Mouse (Mus musculus): ENCODE data around the gene Tmem56.

The Tmem56 gene

DNA sequence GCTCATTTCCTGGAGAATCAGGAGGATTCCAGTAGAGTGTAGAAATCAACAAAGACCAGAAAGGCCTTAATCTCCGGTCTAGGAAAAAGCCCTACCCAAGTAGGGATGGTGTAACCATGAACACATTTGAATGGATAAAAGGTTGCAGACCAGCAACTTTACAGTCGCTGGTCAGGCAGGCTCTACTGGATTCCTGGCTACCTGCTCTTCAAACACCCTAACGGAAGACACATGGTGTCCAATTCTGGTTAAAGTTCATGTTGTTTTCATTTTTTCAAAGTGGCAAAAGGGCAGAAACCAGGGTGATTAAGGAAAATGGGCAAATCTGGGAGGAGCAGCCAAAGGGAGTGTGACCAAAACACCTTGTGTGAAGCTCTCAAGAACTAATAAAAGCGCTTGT lies 5.9 kb downstream of the Tmem56 start:
- DNase-seq, result peak; percentile 71

DNA sequence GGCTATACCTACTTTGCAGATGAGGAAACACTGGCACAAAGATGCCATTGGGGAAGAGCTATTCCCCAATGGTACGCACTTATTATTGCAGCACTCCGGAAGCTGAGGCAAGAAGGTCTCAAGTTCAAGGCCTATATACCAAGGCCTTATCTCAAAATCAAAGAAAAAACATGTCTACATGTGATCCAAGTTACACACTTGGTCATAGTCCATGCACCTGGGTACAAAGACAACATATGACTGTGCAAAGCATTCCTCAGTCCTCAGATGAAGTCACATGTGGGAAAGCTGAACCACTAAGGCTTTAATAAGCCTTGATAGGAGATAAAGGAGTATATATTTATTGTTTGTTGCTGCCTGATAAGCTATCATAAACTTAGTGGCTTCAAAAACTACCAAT lies 8.9 kb downstream of the Tmem56 start:
- no peak for DNase-seq

DNA sequence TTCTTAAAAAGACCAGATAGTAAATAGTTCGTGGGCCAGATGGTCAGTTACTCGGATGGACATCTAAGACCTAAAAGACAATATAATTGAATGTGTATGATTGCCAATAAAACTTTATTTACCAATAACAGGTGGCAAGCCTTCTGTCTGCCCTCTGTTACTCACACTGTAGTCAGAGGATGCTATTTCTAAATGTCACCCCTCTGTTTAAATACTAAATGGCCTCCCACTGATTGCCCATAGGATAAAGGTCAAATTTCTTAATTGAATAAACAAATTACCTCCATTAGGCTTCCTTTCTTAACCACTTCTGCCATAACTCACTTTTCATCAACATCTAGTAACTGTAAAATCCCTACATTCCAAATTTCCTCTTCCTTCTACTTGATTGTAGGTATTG lies 10.3 kb downstream of the Tmem56 start:
- DNase-seq, result no peak

DNA sequence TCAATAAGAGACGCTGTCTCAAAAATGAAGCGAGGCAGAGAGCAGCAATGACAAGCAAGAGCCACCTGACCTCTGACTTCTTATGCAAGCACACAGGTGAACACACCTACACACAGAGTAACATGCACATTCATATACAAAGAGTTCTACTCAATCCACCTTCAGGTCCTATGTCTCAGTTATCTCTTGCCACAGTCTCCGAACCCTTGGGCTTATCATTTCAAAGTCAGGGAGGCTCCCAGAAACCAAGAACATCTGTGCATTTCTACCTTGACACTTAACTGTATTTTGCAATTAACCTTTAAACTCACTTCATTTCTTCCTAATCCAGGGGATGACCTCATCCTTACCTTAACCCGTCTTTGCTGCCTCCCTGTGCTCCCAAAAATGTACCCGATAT lies 15.6 kb downstream of the Tmem56 start:
- DNase-seq, result no peak

DNA sequence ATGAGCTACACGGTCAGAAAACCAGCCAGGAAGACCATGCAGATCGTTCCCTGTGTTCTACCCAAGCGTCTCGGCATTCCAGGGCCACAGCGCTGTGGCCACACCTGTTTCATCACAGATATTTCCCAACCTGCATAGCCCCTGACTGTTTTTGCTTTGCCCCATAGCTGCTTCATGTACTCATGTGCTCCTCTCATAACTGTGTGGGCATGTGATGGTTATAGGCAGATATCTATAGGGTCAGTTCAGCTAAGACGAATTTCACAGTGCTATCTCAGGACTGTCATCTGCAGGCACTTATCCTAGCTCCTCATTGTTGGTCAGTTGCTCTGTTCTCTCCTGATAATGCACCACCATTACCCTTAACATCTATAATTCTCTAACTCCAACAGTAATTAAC lies 18.7 kb downstream of the Tmem56 start:
- no peak for DNase-seq

DNA sequence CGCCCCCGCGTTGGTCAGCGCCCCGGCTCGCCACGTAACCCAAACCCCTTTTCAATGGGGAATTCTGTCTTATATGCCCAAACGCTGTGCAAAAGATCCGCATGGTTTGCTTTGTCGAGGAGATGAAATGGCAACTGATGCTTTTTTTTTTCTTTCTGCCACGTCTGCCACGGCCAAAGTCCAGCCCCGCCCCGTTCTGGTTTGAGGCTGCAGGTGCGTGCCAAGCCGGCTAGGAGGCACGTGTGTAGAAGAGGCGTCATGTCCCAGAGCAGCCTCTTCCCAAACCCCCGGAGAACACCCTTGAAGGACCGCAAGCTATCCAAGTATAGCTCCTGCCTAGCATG lies 19.7 kb downstream of the Tmem56 start:
- DNase-seq, result peak; percentile 89

DNA sequence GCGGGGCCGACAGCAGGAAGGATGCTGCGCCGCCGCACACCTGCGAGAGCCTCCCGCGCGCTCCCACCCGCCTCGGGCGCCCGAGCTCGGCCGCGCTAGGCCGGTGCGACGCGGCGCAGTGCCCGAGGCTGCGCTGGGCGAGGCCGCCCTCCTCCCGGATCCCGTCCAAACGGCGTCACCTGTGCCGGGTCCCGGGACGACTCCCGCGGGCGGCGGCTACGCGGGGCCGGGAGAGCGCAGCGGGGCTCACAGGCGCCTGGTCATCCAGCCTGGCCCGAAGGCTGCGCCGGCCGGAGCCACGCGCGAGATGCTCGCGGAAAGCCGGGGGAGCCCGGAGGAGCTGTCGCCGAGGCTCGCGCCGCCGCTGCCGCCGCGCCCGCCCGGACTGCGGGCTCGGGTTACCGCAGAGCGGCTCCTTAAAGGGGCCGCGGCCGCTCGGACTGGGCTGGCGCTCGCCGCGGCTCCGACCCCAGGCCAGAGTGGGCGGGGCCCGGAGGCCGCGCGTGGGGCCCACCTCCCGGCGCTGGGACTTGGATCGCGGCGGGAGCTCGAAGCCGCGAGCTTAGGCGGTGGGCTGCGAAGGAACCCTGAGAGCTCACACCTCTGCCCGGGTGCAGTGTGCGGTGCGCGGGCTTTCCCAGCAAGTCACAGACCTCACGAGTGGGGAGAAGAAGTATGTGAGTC lies 20.2 kb downstream of the Tmem56 start:
- DNase-seq, result no peak

DNA sequence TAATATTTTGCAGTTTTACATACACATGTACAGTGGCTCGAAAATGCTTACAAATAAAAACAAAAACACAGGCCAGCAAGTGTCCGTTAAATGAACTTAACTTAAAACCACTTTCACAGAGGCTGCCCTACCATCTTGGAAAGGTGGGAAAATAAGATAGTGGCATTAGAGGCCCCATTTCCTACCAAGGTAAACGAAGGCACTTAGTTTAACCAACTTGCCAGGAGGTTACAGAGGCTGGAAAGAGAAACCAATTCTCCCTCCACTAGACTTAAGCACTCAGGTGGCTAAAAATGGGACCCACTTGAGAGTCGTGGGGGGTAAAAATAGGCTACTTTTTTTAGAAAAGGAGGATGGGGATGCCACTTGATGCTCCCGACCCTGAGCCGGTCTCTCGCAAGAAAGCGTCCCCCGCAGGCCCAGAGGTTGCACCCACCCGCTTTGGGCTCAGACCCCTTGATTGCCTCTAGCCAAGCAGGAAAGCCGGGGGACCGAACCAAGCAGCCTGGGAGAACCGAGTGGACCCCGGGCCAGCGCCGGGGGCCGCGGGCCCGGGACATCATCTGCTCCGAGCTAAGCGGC lies 20.9 kb downstream of the Tmem56 start:
- DNase-seq, result no peak

DNA sequence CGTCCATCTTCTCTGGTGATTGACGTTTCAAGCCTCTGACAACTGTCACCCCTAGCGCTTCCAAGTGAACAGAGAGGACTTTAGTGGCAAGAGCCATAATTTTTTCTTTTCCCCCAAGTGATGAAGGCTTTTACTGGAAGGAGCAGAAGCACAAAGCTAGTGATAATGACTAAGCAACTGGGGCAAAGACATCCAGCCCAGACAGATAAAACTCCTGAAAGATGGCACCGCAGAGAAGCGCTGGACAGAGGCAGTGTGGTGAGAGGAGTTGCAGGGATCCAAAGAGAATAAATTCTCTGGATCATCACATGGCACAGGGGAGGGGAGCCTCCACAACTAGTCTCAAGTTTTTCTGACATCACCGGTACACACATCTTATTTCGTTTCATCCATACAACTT lies 21.6 kb downstream of the Tmem56 start:
- DNase-seq, result no peak

DNA sequence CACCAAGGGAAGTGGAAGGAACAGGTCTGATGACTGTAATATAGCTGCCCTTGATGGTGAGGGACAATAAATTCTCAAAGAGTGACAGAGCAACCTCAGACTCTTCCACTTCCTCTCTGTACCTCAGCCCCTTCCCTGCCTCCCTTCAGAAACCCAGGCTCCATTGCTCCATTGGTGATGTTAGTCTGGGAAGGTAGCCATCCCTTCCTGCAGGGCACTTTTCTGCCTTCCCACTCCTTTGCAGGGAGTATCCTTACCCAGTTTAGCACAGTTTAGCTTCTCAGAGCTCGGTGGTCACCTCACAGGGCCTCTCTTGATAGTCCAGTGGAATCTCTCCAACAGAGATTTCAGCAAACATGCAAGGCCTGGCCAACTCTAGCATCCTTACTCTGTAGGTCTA lies 22.1 kb downstream of the Tmem56 start:
- no peak for DNase-seq

DNA sequence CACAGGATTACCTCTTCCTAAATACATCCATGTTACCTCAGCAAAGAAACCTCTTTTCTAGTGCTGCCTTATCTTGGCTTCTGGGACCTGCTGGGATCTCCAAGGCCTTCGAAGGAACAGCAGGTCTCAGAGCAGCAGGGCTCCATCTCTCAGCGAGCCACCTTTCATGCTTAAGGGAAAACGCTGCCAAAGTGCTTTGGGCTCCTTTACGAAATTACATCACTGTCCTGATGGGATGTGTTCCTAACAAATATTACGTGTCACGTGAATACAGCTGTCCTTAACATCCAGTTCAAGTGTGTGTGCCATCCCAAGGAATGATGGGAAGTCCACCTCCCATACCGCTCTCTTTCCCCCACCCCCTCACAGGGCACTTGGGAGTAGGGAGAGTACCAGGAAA lies 22.9 kb downstream of the Tmem56 start:
- DNase-seq, result no peak

DNA sequence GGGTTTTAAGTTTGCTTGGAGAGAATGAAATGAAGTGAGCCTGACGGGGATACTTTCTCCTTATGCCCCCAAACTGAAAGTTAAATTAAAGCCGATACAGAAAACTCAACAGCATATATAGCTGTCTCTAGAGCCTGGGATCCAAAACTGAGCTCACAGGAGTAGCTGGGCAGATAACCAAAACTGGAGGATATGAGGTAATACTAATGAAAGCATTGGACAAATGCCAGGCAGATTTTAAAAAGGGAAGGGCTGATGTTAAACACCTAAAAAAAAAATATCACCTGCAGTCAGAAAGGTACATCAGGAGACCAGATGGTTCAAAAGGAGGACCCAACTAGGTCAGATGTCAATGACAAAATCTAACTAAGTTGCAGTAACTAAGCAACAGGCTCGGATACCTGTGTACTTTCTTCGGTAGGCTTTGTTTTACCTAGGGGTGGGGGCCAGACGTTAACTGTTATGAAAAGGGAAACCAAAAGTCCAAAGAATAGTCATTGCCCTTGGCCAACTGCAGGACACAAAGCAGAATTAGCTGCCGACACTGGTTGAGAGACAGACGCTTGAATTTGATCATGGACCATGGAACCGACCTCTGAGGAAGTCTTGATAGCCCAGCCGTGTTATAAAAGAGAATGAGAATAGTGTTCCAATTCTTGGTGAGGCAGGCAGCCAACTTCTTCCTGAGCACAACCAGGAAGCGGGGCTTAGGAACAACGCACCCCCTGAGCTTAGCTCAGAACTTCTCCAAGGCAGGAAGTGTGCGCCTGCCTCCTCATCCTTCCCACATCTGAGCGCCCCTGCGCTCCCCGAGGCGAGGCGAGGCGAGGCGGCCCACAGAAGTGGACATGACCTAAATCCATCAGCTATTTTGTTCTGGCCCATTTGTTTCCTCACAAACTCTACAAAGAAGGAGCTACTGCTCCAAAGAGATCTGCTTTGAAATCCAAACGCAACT lies 24.1 kb downstream of the Tmem56 start:
- peak; percentile 52 for DNase-seq

DNA sequence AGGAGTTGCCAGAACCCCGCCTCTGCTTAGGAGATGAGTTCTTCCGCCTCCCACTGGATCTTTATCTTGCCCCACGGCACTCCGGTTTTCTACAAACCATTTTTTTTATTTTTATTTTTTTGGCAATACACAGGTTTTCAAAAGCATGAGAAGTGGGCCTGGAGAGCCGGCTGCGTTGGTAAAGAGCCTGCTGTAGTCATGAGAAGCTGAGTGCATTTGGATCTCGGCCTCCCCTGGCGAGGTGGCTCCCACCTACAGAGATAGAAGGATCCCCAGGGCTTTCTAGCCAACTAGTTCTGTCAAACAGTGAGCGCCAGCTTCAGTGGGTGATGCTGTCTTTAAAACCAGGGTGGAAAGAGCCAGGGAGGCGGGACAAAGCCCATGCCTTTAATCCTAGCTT lies 25.5 kb downstream of the Tmem56 start:
- no peak for DNase-seq

DNA sequence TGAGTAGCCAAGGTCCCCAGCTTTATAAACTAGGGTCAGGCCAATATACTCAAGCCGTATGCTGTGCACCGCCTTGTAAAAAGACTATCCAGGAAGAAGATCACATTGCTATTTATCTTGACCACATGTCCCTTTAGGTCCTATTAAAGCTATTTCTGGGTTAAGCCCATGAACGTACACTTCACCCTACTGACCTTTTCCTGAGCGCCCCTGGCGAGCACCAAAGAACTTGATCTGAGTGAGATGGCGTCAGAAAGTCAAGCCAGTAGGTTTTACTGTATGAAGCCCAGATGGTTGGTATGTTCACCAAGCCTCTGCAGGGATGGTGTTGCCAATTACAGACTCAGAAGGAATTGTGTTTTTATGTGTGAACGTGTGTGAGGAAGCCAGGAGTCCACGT lies 26.8 kb downstream of the Tmem56 start:
- no peak for DNase-seq

DNA sequence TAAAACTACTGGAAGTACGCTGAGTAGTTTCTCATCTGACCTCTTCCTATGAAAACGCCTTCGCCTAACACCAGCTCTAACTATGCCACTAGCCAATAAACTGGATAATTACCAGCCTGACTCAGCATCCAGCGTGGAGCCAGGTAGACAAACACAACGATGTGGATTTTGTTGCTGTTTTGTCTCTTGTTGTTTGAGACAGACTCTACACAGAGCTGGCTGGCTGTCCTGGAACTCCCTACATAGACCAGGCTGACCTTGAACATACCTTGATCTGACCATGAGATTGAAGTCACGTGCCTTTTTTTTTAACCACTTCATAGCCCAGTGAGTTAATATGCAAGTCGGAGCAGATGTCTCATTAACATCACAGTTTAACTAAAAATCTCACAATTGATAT lies 27.4 kb downstream of the Tmem56 start:
- DNase-seq, result no peak

DNA sequence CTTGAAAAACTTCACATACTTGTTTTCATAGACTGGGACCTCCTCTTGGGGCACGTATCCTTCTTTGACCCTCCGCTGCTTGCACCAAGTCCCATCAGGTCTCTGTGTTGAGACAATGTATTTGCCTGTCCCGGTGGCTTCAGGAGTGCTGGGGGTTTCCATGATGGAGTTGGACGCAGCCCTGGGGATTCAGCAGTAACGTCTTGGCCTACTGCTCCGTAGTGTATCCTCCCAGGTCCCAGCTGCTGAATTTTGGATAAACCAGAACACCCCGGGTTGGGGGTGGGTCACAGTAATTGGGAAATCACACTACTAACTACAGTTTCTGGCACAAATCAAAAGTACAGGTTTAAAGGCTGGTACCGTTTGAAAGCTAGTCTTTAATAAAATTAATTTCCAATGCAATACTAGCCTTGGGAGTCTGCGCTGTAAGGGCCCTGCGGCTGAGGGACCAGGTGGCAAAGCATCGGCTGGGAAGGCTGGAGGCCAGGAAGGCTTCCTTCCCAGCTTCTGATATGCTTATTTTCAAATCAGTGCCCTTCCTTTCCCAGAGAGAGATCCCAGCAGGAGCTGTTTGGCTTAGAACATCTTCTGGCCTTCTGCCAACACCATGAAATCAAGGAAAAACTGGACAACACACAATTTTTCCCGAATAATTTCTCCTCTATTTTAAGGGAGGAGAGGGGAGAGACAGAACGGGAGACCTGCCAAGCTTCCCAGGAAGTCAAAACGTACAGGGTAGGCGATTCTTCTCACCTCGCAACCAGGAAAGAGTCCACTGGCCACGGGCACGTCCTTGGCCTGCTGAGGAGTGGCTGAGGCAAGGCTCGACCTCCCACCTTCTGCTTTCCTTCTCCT lies 32.1 kb downstream of the Tmem56 start:
- no peak for DNase-seq

DNA sequence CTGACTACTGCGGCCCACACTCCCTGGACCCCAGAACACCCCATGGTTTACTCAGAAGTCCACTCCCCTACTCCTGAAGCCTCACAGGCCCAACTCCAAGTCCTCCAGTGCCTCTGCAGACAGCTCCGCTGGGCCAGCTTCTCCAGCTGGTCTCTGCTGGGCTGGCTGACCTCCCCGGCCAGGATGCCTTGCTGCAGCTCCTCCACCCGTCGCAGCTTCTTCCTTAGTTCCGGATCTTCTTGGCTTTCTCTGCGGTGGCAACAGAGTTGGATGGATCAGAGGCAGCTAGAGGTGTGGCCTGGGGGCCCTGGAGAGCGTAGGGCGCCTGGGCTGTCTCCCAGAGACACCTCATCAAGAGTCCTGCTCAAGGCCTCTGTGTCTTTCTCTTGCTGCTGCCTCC lies 32.9 kb downstream of the Tmem56 start:
- DNase-seq, result no peak

DNA sequence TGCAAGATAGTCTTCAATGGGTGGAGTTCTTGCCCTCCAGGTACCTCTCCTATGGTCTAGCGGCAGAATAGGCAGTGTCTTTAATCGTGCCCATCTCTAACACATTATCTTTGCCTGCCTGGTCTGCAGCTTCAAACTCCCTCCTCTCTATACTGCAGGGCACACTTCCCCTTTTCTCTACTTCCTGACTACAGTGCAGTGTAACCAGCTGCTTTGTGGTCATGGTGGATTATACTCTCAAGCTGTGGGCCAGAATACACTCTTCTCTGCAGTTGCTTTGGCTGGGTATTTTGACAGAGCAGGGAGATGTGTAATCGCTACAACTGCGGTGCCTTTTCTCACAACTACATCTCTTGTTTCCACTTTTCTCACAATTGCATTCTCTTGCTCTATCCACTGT lies 40.0 kb downstream of the Tmem56 start:
- DNase-seq, result no peak

DNA sequence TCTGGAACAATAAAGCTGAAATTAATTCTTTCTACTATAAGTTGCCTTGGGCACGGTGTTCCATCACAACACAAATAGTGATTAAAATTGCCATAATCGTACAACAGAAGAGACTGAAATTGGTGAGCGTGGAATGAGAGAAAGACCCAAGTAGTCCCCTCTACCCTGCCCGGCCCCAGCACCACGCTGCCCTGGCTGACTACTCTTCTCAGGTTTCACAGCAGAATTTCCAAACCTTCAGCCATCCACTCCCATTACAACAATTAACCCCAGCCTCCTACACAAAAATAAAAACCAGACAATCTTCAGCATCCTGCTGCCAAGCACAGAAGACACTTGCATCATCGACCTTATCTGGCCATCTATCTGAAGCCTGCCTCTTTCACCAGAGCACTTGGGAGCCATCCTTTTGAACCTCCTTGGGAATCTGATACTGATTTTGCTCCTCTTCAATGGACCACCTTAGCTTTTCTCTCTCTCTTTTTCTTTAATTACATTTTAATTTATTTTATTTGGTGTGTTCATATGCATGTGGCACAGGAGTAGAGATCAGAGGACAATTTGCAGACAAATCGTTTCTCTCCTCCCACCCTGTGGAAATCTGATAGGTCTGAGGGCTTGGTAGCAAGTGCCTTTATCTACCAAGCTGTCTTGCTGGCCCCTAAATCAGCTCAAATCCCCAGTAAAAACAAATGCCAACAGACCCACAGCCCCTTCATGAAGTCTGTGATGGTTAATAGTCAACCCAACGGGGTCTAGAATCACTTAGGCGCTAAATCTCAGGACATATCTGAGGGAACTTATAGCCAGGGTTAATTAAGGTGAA lies 40.6 kb downstream of the Tmem56 start:
- DNase-seq, result no peak

DNA sequence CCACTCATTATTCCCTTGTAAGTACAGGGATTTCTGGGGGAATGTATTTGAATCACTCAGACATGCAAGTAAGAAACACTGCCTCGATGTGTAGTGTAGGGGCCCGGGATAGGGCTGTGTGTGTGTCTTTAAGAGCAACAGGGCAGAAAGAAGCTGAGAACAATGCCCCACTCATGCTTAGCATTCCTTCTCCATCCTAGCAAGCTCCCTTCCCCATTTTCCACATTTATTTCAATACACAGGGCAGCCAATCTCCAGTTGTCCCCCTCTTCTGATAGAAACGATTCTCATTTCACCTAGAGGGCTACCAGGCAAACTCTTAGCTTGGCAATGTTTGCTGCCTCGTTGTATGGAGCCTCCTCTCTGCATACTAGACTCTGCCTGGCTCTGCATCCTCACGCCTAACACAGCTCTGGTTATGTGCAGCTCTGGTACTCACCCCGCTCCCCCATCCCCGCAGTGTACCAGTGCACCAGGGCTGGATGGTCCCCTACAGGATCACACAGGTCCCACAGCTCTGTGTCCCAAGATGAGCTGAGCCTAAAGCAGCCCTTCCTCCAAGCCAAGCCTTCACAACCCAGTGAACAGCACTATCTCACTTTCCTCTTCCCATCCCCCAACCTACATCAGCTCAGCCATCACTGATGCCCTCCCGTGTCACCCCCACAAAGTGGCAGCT lies 42.4 kb downstream of the Tmem56 start:
- no peak for DNase-seq

DNA sequence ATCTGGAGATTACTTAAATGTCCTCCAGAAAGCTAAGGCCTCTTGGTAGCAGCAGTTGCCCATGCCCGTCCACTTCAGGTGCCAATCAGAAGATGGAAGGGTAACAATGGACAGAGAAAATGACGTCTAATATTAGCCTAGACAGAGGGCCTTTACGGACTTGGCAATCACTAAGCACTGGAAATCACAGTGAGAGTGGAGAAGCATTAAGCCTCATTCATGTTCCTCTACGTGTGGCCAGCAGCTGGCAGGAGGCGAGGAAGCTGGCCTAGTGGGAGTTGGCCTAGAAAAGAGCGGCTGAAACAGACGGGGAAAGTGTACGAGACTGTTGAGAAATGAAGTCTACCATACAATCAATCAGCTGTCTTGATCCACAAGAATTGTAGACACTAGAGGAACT lies 43.8 kb downstream of the Tmem56 start:
- no peak for DNase-seq

DNA sequence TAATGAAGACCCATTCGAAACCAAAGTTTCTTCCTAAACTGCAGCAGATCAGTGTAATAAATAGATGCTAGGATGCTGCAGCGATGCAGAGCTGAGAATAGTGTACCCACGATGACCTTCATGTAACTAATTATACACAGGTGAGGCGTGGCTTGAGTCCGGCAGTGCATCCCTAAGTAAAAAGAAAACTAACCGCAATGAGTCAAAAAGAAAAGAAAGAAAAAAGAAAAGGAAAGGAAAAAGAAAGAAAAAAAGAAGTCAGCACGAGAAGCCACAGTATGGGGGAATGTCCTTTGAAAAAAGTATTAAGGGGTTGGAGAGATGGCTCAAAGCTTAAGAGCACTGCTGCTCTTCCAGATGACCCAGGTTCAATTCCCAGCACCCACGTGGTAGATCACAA lies 58.1 kb downstream of the Tmem56 start:
- DNase-seq, result no peak
